Mouse (Mus musculus): Measurements from ENCODE around the gene Olfr686. TPM values are rescaled to one million over a fixed set of nuclear protein-coding genes. Genes with fewer than 3 reads are reported as not detected.

The Olfr686 gene
- not detected in 2 replicates for polyA plus RNA-seq (2015; fragmentation: Nextera tagmentation; extraction: Ambion mirVana)

DNA sequence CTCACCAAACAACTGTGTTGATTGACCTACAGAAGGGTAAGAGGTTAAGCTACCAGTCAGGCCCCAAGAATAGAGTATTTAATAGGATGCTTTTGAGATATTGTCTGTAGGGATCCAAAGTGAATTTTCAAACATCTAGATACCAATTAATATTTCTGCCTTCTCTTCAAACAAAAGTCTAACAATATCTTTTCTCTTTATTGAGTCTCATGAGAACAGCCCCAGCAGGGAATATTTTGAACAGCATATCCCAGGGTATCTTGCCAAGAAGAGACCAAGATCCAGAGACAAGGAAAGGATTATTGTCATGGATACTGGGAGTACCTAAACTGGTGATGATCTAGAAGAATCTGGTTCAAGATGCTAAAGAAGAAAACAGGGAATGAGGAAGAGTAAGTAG, at the start of gene Olfr686:
Gene Olfr686, minus strand, starts transcription at position 101 of the 400 bp plus-strand sequence.
- H3K27me3 ChIP-seq = no peaks in the 10 kb centered on the region
- H3K4me3 ChIP-seq (replicated peaks) = no peak within 1 kb of the TSS
- ATAC-seq (replicated peaks; ENCODE audit: low FRiP score) = no peak
- no peaks in the 10 kb centered on the region for H3K9me3 ChIP-seq (replicated peaks)
- H3K36me3 ChIP-seq = no peaks in the 10 kb centered on the region
- no peak within 1 kb of the TSS for H3K4me2 ChIP-seq
- no peak within 1 kb of the TSS for H3K27ac ChIP-seq
- no peaks in the 10 kb centered on the region for H3K4me1 ChIP-seq
- H3K9ac ChIP-seq = no peak within 1 kb of the TSS

DNA sequence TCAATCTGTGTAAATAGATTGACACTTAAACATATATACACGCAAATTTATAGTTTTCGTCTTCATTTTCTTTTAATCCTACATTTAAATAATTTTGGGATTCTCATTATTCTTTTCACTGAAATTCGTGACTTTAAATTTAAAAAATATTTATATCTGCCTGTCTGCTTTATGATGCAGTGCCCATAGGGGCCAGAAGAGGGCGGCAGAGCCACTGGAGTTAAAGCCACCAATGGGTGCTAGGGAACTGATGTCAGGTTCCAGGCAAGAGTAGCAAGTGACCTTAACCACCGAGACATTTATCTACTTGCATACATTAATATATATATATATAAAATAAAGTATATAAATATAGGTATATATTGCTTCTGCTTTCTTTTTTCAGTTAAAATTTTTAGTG, 49.4 kb upstream of the Olfr686 start:
- Histone ChIP-seq H3K9me3 (replicated peaks) (no peaks in the 10 kb centered on the region), H3K27me3 (no peaks in the 10 kb centered on the region), H3K4me1 (no peaks in the 10 kb centered on the region), H3K9ac (no peak overlapping the region), H3K4me2 (no peak overlapping the region), H3K27ac (no peak overlapping the region), H3K4me3 (replicated peaks) (no peak overlapping the region), H3K36me3 (no peaks in the 10 kb centered on the region)
- WGBS = 68% methylated on average over 5 of the region's 5 CpGs
- no peak for ATAC-seq (replicated peaks; ENCODE audit: low FRiP score)

DNA sequence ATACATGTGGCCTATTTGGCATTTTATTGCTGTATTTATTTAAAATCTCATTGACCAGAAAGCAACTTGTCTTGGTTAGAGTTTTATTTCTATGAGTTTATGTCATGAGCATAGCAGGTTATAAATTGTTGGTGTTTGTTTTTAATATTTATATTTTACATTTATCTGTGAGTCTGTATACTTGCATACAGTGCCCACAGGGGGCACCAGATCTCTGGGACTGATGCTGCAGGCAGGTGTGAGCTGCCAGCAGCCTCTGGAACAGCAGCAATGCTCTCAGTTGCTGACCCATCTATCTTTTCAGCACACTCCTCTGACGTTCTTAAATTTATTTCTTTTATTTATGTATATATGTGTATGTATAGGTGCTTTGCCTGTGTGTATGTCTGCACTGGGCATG, 40.9 kb upstream of the Olfr686 start:
- Histone ChIP-seq H3K4me3 (replicated peaks) (no peak overlapping the region), H3K36me3 (no peaks in the 10 kb centered on the region), H3K27me3 (no peaks in the 10 kb centered on the region), H3K9ac (no peak overlapping the region), H3K9me3 (replicated peaks) (no peaks in the 10 kb centered on the region), H3K4me1 (no peaks in the 10 kb centered on the region), H3K4me2 (no peak overlapping the region), H3K27ac (no peak overlapping the region)
- 50% methylated on average over 1 of the region's 1 CpGs for WGBS
- no peak for ATAC-seq (replicated peaks; ENCODE audit: low FRiP score)

DNA sequence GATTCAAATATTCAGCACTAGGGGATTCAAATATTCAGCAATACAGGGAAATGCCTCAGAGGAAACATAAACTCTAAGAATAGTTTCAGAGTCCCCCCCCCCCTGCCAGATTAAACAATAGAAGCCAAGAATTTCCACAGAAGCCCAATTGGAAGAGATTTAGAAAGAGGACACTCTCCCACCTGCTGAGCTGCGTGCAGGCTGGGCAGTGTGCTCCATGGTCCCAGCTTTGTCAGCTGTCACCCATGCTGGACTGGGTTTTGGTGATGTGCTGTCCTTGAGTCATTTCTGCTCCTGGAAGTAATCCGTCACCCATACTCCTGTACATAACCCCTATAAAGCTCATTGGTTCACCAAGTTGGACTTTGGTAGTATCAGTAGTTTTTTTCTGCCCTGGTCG, 40.4 kb upstream of the Olfr686 start:
- H3K4me3 ChIP-seq (replicated peaks) = no peak overlapping the region
- H3K4me2 ChIP-seq = no peak overlapping the region
- no peak for ATAC-seq (replicated peaks; ENCODE audit: low FRiP score)
- no peaks in the 10 kb centered on the region for H3K4me1 ChIP-seq
- H3K9me3 ChIP-seq (replicated peaks) = no peaks in the 10 kb centered on the region
- 77% methylated on average over 3 of the region's 3 CpGs for WGBS
- no peaks in the 10 kb centered on the region for H3K36me3 ChIP-seq
- no peak overlapping the region for H3K9ac ChIP-seq
- H3K27me3 ChIP-seq = no peaks in the 10 kb centered on the region
- H3K27ac ChIP-seq = no peak overlapping the region

DNA sequence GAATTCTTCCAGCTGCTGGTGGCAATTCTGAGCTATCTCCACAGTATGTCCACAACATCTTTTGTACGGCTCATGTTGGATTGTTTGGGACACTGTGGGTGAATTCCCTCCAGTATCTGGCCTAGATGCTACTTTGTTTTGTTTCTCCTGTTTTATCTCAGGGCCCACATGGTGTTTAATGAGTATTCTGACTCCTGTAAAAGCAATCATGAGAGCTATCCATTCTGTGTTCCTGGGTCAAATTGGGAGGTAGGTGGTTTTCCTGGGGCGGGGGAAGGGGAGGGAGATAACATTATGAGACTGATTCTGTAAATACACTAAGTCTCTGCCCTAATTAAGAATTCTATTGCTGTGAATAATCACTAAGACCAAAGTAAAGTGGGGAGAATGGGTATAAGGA, 22.1 kb upstream of the Olfr686 start:
- Histone ChIP-seq H3K27me3 (no peaks in the 10 kb centered on the region), H3K9me3 (replicated peaks) (no peaks in the 10 kb centered on the region), H3K9ac (no peak overlapping the region), H3K4me2 (no peak overlapping the region), H3K27ac (no peak overlapping the region), H3K4me3 (replicated peaks) (no peak overlapping the region), H3K36me3 (no peaks in the 10 kb centered on the region), H3K4me1 (no peaks in the 10 kb centered on the region)
- 87% methylated on average over 2 of the region's 2 CpGs for WGBS
- no peak for ATAC-seq (replicated peaks; ENCODE audit: low FRiP score)

DNA sequence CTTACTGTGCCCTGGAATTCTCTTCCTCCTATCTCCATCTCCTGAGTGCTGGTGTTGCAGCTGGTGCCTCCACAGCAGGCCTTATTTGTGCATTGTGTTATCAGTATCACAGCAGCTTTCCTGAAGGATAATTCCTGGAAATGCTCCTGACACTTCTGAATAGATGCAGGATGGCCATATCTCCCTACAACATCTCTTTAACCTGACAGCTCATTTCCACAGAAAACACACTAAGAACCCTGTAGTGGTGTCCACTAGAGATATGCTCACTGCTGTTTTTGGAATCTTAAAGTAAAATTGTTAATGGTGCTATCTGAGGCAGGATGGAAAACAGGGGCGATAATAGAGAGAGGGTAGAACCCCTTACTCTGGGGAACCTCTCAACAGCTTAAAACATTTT, 20.9 kb upstream of the Olfr686 start:
- no peak overlapping the region for H3K4me2 ChIP-seq
- no peak overlapping the region for H3K27ac ChIP-seq
- H3K4me3 ChIP-seq (replicated peaks) = no peak overlapping the region
- no peaks in the 10 kb centered on the region for H3K4me1 ChIP-seq
- no peaks in the 10 kb centered on the region for H3K27me3 ChIP-seq
- no peak overlapping the region for H3K9ac ChIP-seq
- no peaks in the 10 kb centered on the region for H3K36me3 ChIP-seq
- 79% methylated on average over 1 of the region's 1 CpGs for WGBS
- ATAC-seq (replicated peaks; ENCODE audit: low FRiP score) = peak; percentile 58; the same call in 1 of the 2 replicates
- H3K9me3 ChIP-seq (replicated peaks) = no peaks in the 10 kb centered on the region

DNA sequence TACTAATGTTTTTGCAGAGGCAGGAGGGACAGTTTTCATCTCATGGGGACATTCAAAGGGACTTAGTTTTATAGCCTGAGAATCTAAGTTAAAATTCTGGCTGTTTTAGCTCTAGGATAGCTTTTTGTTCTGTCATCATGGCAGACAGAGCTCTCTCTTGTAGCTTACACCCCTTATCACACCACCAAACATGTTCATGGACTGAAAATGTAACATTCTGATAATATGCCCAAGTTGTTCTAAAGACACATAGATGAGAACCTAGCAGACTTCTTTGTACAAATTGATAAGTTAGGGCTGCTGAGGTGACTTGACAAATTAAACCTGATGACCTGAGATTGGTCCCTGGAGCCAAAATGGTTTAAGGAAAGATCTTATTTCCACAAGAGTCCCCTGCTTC, 19.4 kb upstream of the Olfr686 start:
- Histone ChIP-seq H3K4me1 (no peaks in the 10 kb centered on the region), H3K36me3 (no peaks in the 10 kb centered on the region)
- ATAC-seq (replicated peaks; ENCODE audit: low FRiP score) = no peak

DNA sequence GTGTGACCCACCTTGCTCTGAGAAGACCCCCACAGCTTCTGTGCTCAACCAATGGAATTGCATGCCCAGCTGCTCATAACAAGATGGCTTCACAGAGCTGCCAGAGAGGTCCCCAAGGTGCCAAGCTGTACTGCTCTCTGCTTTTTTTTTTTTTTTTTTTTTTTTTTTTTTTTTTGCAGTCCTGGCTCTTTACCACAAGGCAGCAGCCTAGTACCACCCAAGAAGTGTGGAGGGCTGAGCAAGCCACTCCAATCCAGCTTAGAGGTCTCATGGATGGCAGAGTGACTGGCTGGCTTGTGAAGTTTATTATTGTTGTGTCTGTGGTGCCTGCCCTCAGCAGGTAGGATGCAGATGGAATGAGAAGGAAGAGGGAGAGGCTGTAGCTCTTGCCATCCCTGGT, 18.8 kb upstream of the Olfr686 start:
- Histone ChIP-seq H3K9me3 (replicated peaks) (no peaks in the 10 kb centered on the region), H3K4me3 (replicated peaks) (no peak overlapping the region), H3K4me2 (no peak overlapping the region), H3K27me3 (no peaks in the 10 kb centered on the region), H3K9ac (no peak overlapping the region), H3K36me3 (no peaks in the 10 kb centered on the region), H3K27ac (no peak overlapping the region), H3K4me1 (no peaks in the 10 kb centered on the region)
- ATAC-seq (replicated peaks; ENCODE audit: low FRiP score) = no peak

More for the DNA sequence above, 19.4 kb upstream of the Olfr686 start:
- no peak overlapping the region for H3K9ac ChIP-seq
- no peak overlapping the region for H3K4me3 ChIP-seq (replicated peaks)
- H3K4me2 ChIP-seq = no peak overlapping the region
- H3K27ac ChIP-seq = no peak overlapping the region
- H3K27me3 ChIP-seq = no peaks in the 10 kb centered on the region
- no peaks in the 10 kb centered on the region for H3K9me3 ChIP-seq (replicated peaks)

DNA sequence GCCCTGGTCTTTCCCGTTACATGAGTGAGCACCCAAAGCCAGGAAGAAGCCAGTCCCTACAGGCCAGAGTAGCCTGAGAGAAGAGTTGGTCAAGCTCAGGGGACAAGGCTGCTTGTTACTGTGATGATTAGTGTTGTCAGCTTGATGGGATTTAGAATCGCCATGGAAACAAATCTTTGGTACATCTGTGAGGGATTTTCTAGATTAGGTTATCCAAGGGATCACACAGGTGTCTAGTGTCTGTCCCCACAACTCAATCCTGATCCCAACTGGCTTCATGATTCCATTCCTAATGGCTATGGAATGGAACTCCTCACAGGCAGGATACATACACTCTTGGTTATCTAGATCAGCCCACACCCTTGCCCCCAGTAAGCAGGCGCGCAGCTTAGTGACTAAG, 11.0 kb upstream of the Olfr686 start:
- H3K27ac ChIP-seq = no peak overlapping the region
- no peak for ATAC-seq (replicated peaks; ENCODE audit: low FRiP score)
- H3K36me3 ChIP-seq = no peaks in the 10 kb centered on the region
- no peak overlapping the region for H3K4me3 ChIP-seq (replicated peaks)
- no peaks in the 10 kb centered on the region for H3K4me1 ChIP-seq
- H3K9ac ChIP-seq = no peak overlapping the region
- no peak overlapping the region for H3K4me2 ChIP-seq
- H3K9me3 ChIP-seq (replicated peaks) = no peaks in the 10 kb centered on the region
- 83% methylated on average over 4 of the region's 4 CpGs for WGBS
- H3K27me3 ChIP-seq = no peaks in the 10 kb centered on the region

DNA sequence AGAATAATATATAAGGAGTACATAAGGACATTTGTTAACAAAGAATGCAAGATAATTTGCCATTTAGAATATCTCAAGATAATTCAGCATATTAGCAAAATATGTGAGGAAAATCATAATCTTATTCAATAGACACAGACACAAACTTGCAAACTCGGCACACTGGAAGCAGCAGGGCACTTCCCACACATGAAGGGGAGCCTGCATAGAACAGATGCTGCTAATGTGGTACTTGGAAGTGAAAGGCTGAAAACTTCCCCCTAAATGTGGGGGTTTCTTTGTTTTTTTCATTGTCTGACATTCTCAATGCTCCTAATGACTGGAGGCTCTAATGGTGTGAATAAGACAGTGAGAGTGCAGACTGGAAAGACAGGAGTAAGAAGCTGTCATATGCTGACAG, 7.5 kb upstream of the Olfr686 start:
- H3K36me3 ChIP-seq = no peaks in the 10 kb centered on the region
- 52% methylated on average over 1 of the region's 1 CpGs for WGBS

DNA sequence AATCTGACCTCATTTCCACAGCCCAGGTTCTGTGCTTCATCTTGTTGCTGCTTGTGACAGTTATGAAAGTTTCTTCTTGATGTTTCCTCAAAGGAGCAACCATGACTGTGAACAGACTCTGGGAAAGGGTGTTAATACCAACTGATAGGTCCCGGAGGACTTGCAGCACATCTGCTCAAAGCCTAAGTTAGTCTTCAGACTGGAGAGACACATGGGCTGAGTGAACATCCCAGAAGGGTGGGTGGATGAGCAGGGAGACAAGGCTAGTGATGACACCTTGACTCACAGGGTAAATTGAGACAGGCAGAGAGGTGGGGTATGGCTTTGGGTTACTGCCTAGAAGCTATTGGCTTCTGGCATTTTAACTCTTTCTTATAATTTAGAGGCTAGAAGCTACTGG, 21.4 kb downstream of the Olfr686 start, which contains the start of gene Olfr685:
Gene Olfr685, minus strand, starts transcription at position 101 of the 400 bp plus-strand sequence.
- Histone ChIP-seq H3K4me3 (replicated peaks) (no peak within 1 kb of the TSS), H3K36me3 (no peaks in the 10 kb centered on the region), H3K27ac (no peak within 1 kb of the TSS), H3K9ac (no peak within 1 kb of the TSS), H3K27me3 (no peaks in the 10 kb centered on the region), H3K4me2 (no peak within 1 kb of the TSS), H3K4me1 (no peaks in the 10 kb centered on the region), H3K9me3 (replicated peaks) (no peaks in the 10 kb centered on the region)
- 92% methylated on average over 1 of the region's 1 CpGs for WGBS
- no peak for ATAC-seq (replicated peaks; ENCODE audit: low FRiP score)

More for the DNA sequence above, 7.5 kb upstream of the Olfr686 start:
- Histone ChIP-seq H3K4me2 (no peak overlapping the region), H3K9ac (no peak overlapping the region), H3K27ac (no peak overlapping the region), H3K4me3 (replicated peaks) (no peak overlapping the region), H3K4me1 (no peaks in the 10 kb centered on the region), H3K27me3 (no peaks in the 10 kb centered on the region), H3K9me3 (replicated peaks) (no peaks in the 10 kb centered on the region)
- no peak for ATAC-seq (replicated peaks; ENCODE audit: low FRiP score)

DNA sequence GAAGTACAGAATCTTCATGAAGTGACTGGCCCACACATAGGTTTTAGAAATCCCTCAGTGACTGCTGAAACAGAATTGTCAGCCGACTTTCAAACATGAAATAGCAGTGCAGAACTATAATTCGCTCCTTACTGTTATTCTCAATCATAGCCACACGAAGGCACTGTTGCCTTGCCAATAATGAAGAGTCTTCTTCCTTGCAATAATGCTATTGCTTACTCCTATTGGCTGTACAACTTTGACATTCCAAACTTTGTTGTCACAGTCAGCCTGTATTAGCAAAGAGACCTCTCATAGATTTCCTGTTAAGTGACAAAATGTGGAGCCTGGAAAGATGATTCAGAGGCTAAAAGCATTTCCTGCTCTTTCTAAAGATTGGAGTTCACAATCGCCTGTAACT, 36.5 kb downstream of the Olfr686 start:
- Histone ChIP-seq H3K4me3 (replicated peaks) (no peak overlapping the region), H3K27me3 (no peaks in the 10 kb centered on the region), H3K9ac (no peak overlapping the region), H3K36me3 (no peaks in the 10 kb centered on the region), H3K4me2 (no peak overlapping the region), H3K9me3 (replicated peaks) (no peaks in the 10 kb centered on the region), H3K4me1 (no peaks in the 10 kb centered on the region), H3K27ac (no peak overlapping the region)
- ATAC-seq (replicated peaks; ENCODE audit: low FRiP score) = no peak
- WGBS = 53% methylated on average over 4 of the region's 4 CpGs

DNA sequence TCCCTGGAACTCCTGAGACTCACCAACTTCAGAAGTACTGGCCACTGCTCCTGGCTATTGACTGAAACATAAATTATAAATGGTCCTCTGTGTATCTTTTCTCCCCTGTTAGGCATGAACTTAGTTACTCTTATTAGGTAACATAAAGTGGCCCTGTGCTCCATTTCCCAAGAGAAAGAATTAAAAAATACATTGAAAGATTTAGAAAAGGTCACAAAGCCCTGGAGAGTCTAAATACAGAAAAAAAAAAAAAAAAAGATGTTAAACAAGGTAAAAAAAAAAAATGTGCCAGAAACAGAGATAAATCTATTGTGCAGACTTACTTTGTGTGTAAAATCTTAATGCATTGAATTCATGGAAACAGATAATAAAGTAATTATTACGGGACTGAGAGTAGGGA, 43.7 kb downstream of the Olfr686 start, which contains the start of gene Olfr684:
Gene Olfr684, minus strand, starts transcription at position 101 of the 400 bp plus-strand sequence.
- 45% methylated on average over 1 of the region's 1 CpGs for WGBS

More for the DNA sequence above, 43.7 kb downstream of the Olfr686 start, which contains the start of gene Olfr684:
- H3K27me3 ChIP-seq = no peaks in the 10 kb centered on the region
- no peak within 1 kb of the TSS for H3K4me2 ChIP-seq
- H3K36me3 ChIP-seq = no peaks in the 10 kb centered on the region
- ATAC-seq (replicated peaks; ENCODE audit: low FRiP score) = no peak
- no peak within 1 kb of the TSS for H3K4me3 ChIP-seq (replicated peaks)
- no peaks in the 10 kb centered on the region for H3K9me3 ChIP-seq (replicated peaks)
- H3K4me1 ChIP-seq = no peaks in the 10 kb centered on the region
- no peak within 1 kb of the TSS for H3K9ac ChIP-seq
- H3K27ac ChIP-seq = no peak within 1 kb of the TSS
